Mouse (Mus musculus): ENCODE measurements at regions not wholly inside any gene's neighbourhood (a gene's known extent, or its start where the extent isn't known, plus 50 kb on each side); places are given as distances from the start of the nearest gene placed in this dataset.
"Not testable (repeated sequence)": the region's sequence is repeated elsewhere in the genome, so short reads cannot be mapped to it uniquely, and the experiment has no call there.

DNA sequence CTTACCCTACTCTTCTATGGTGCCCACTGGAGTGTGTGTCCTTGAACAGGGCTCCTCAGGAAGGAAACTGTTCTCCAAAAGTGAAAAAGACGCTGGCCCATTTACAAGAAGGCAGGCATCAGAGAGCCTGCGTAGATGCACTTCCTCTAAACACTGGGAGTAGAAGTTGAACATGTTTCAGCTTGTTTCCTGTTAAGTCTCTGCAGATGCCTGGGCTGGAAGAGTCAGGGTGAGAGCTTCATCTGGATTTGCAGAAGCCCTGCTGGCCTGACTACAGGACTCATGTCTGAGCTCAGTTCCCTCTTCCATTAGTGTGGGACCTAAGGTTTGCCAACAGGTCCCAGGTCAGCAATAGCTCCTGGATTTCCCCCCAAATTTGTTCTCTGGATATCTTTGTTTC lies 54.7 kb upstream of the Nlrp1b start:
- no peak for DNase-seq (ENCODE audit: low read depth, low spot score)

DNA sequence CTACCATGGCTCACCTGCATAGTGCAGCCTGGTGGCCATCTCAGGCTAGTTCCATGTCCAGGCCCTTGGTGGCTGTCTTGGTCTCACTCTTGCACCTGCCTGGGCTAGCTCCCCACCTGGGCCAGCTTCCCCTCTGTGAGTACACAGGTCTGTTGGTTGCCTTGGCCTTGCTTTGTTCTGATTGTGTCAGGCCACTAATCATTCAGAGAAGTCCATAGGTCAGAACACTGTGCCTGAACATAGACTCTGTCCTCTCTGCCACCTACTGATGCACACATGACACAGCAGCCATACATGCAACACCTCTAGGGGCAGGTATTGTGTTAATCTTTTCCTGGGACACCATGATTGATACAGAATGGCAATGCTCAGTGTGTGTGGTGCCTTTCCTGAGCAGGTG lies 57.7 kb upstream of the Nlrp1b start:
- DNase-seq (ENCODE audit: low read depth, low spot score): not testable (repeated sequence)

DNA sequence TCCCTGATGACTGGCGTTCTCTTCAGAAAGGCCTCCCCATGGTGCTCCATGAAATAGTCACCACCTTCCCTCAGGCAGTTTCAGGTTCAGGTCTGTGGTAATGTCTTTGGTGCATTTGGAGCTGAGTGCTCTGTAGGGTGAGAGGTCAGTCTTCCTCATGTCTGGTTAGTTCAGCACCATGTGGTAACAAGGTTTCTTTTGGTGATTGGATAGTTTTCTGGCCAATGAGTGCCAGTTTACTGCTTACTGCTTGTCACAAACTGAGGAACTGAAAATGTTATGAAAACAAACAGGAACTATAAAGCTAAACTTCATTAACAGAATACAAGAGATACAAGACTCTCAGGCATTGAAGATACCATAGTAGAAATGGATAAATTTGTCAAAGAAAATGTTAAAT lies 59.0 kb upstream of the Nlrp1b start:
- no peak for DNase-seq (ENCODE audit: low read depth, low spot score)

DNA sequence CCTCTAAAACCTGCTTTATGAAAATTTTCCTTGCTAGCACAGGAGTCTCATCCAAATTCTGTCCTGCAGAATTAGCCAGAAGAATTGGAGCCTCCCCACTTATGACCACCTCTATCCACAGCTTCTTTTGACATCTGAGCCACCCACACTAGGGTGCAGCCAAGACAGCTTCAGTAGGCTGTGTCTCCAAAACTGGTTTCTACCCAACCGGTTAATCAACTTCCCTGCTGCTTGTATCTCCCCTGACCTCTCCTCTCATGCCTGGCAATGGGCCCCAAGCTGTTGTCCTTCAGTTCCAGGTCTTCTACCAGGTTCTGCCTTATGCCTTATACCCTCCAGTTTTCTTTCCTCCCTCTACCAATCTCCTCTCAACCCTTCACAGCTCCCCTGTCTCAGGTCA lies 68.9 kb upstream of the Nlrp1b start:
- no peak for DNase-seq (ENCODE audit: low read depth, low spot score)

DNA sequence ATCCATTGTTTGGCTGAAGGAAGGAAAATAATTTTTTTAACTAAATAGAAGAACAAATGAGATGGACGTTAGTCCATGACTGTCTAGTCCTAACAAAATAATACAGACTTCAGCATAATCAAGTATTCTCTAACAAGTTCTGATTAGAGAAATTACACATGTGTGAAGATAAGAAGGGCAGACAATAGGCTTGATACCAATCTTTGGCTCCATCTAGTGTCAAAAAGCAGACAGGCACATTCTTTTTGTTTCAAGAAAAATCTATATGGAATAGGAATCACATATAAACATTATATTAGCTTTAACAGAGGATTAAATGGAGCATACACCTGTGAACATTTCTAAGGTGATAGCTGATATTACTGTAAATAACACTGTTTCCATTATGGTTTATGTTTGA lies 92.9 kb upstream of the Nlrp1b start:
- DNase-seq (ENCODE audit: low read depth, low spot score): peak; percentile 26

DNA sequence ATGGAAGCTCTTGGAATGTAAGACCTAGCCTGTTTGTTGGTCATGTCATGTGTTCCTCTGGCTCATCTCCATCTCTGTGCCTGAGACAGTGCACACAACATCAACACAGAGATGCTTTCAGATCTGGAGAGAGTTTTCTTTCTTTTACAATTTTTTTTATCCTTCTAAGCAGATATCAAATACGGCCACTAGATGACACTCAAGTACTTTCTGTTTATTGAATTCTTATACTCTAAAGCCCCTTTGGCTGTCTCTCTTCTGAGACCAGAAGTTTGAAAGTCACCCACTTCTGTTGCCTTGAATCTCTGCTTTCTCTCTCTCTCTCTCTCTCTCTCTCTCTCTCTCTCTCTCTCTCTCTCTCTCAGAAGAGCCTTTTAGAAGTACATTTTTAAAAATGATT lies 106.9 kb upstream of the Nlrp1b start:
- peak; percentile 2 for DNase-seq (ENCODE audit: low read depth, low spot score)

DNA sequence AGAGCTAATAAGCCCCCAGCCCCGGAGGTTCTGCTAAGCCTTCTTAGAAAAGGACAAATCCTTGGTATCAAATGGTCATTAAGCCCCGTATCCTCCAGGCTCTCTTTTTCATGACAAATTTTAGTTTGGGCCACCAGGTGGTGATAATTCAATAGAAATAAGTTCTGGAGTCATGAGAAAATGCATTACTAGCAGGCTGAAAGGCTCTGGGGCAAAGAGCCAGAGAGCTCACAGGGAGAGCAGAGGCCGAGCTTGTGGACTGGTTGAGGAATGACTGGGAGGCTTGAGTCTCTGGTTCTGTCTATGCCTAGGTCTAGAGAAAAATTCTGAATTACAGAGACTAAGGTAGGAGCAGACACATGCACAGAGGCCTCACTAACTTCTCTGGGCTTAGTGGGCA lies 115.5 kb upstream of the Nlrp1b start:
- DNase-seq (ENCODE audit: low read depth, low spot score): no peak

DNA sequence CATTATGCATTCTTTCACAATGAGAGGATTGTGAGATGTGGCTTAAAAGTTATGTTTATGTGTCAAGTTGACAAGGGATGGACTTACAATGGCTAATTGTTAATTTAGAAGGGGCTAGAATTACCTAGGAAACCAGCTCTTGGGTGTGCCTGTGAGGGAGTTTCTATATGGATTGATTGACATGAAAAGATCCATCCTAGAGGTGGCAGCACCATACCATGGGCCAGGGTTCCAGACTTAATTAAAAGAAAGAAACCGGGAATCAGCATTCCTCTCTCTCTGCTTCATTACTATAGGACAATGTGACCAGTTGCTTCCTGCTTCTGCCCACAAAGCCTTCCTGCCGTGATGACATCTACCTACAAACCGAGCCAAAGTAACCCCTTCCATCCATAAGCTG lies 126.6 kb upstream of the Nlrp1b start:
- DNase-seq (ENCODE audit: low read depth, low spot score): no peak

DNA sequence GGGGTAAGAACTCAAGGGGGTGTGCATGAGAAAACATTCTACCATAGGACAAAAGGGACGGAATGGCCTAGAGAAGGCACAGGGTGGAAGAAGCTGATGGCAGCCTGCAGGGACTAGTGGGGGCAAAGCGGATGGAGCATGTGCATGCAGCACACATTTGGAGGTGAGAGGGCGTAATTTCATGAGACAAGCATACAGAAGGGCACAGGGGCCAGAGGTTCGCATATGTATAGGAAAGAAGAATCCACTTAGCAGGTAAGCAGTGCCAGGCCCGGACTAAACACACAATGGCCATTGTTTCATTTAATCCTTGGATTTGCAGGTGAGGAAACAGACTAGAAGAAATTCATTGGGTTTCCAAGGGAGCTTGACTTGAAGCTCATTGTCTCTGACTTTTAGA lies 130.3 kb upstream of the Nlrp1b start:
- DNase-seq (ENCODE audit: low read depth, low spot score): no peak

DNA sequence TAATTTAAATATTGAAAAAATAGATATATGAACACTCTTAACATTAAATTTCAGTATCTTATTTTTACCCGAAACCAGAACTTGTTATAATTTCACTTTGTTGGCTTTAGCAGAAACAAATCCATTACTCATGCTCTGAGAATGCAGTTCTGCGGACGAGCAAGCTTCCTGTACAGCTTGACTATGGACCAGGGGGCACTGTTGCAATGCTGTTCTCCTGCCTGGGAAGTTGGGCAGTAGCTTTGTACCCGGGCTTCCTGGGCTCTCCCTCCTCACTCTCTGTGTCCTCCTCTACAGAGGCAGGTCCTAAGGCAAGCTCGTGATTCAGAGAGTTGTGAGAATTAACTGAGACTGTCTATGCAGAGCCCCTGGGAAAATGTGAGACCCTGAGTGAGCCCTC lies 141.3 kb upstream of the Nlrp1b start:
- DNase-seq (ENCODE audit: low read depth, low spot score): no peak

DNA sequence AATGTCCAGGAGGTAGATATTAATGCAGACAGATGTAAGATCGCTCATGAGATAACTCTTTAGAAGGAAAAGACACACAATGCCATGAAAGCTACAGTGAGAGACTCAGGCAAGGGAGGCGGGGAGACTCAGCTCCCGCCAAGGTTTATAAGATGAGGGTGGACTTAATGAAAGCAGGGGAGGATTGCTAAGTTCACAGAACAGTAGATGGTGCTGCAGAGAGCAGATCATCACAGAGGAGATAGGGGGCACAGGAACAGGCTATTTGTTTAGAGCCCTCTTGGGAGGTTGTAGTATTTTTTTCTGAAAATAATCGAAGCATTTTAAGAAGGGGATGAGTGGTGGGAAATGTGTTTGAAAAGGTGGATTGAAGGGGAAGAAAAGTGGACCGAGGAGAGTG lies 144.6 kb upstream of the Nlrp1b start:
- DNase-seq (ENCODE audit: low read depth, low spot score): no peak

DNA sequence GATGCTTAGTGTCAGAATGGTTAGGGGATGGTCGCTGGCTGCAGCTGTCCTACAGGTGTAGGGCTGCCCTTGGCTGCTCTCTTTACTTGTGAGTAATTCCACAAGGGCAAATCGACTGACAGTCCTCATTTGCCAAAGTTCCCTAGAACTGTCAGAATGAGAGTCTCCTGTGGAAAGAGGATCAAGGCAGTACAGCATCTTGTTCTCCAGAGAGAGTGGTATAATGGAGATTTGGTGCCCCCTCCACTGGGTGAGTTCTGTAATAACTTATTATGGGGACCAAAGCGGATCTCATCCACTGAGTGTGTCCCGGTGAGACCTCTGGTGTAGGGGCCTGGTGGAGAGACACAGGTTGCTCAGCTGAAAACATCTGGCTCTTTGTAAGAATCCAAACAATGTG lies 157.9 kb upstream of the Nlrp1b start:
- no peak for DNase-seq (ENCODE audit: low read depth, low spot score)

DNA sequence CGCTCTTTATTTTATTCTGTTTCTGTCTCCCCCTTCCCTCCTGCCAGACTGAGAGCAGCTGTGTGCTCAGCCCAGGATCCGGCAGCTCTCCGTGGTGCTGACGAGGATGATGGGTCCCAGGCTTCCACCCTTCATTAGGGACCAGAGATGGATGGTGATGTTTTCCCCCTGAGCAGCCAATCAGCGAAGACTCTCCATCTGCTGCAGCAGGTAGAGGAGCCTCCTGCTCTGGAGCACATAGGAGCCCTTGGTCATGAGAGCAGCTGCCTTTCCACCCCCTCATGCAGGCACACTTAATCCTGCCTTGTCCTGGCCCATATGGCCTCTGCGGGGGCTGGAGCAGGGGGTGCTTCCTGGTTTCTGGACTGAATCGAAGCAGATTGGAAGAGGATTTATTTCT lies 159.1 kb upstream of the Nlrp1b start:
- DNase-seq (ENCODE audit: low read depth, low spot score): no peak

DNA sequence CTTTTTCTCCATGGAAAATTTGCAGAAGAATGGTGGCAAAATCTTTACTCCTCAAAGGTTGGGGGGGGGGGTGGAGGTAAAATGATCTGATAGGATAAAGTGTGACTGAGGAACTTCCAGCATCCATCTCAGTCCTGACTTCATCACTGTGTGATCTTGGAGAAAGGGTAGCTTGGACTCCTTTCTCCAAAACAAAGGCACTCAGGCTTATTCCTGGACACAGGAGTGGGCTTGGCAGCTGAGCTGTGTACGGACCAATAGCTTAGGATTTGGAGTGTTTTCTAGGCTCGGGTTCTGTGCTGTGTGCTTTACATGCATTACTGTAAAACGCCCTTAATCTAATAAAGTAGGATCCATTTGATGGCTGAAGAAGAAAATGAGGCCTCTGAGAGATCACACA lies 159.6 kb upstream of the Nlrp1b start:
- no peak for DNase-seq (ENCODE audit: low read depth, low spot score)

DNA sequence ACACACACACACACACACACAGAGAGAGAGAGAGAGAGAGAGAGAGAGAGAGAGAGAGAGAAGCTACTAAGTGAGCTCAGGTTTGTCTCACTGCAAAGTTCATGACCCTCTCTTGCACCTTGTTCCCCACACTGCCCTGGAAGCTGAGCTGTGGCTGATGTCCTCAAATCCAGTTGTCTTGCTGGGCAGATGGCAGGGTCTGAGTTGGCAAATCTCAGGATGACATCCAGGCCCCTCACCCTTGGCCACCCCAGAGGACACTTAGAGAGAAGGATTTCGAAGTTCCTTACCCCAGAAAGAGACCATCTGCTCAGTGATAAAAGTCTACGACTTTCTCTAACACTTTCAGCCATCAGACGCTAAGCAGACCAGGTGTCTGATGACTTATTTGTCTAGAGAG lies 160.1 kb upstream of the Nlrp1b start:
- DNase-seq (ENCODE audit: low read depth, low spot score): no peak

DNA sequence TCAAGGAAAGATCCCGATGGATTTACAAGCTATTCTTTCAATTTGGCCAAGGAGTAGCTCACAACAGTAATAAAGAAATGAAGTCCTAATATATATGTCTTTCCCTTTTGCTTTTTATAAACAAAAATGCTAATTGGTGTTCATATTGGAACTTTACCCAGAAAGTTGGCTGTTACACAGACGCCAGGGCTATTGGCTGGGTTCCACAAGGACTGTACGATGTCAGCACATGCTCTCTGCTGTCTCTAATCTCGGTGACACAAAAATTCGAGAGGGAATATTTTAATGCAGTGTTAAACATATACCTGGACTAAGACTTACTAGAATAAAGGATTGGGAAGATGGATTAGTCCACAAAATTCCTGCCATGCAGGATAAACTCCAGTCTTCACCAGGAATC lies 162.9 kb upstream of the Nlrp1b start:
- DNase-seq (ENCODE audit: low read depth, low spot score): no peak

DNA sequence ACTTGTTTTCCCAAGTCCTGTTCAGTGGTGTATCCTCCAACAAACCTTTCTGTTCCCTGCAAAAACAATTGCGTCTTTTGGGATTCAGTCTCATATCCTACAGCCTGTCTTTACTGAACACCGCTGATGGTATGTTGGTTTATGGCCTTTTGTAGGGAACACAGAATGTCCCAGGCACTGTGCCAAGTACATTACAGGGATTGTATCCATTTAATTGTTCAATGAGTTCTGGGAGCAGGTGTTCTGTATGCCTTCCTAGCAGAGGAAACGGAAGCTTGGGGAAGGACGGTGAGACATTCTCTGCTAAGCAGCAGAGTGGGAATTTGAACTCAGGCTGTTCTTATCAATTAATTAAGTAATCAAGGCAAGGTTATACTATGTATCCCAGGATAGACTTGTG lies 164.5 kb upstream of the Nlrp1b start:
- DNase-seq (ENCODE audit: low read depth, low spot score): no peak

DNA sequence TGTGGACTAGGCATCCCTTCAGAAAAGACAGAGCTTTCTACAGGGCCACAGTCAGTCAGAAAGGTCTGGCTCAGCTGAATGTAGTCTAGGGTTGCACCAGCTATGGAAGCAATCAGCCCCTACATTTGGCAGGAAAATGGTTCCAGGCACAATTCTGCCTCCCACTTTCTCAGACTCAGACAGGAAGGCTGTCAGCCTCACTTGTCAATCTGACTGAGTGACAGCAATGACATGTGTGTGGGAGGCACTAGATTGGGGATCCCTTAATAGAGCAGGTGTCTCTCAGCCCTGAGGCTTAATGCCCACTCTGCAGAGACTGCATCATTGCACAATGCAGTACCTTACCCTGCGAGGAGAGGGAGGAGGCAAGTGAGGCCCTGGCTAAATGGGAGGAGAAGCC lies 165.1 kb upstream of the Nlrp1b start:
- DNase-seq (ENCODE audit: low read depth, low spot score): no peak

DNA sequence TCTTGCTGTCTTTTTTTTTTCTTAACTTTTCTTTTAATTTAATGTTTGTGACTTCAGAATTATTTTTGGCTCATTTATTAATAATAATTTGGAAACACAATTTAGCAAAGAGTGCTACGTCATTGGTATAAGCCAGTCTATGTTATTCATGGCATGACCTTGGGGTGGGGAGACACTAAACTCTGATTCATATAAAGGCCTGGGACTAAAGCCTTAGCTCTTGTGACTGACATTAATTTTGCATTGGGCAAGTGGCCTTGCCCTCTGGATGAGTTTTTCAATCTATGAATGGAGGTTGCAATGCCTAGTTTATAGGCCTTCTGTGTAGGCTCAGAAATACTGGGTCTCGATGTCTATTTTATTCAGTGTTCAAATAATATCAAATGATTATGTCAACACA lies 169.8 kb upstream of the Nlrp1b start:
- DNase-seq (ENCODE audit: low read depth, low spot score): no peak

DNA sequence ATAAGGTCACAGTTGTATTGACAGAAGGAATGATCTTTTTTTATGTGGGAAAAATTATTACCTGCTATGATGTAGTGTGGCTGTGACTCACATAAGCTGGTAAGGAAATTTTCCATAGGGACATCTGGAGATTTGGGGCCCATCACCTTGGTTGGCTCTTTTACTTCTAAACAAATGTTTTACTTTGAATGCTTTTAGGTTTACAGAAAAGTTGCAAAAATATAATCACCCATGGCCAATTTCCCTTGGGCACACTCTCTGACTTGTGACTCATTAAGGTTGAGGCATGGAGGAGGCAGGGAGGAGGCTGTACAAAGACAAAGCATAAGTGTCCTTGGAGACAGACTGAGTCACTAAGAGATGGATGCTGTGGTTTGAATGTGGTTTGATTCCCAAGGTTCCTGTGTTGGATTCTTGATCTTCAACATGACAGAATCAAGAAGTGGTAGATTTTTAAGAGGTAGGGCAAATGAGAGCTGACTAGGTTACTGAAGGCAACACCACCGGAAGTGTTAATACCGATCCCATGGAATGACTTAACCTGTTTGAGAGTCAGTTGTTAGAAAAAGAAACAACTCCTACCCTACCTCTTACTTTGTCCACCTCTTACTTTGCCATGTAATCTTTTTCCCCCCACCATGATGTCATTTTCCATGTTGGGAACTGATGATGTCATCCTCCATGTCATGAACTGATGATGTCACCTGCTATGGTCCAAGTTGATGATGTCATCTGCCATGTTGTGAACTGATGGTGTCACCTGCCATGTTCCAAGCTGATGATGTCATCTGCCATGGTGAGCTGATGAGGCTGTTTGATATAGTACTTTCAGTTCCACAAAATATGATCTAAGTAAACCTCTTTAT lies 171.1 kb upstream of the Nlrp1b start:
- DNase-seq (ENCODE audit: low read depth, low spot score): no peak

DNA sequence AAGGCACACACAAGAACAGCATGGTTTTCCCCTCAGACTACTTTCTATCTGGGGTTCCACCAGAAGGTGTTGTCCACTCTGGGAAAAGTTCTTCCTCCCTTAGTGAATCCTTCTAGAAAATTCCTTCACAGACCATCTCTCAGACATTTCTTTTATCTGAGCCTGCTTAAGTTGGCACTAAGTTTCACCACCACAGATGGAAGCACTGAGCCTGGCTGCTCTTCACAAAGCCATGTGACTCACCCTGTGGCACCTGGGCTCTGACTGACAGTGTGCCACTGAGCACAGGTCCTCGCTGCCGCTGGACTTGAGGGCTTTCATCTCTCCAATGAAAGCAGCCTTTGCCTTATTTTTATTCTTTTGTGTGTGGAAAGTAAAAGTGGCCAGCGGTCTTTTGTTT lies 173.8 kb upstream of the Nlrp1b start:
- no peak for DNase-seq (ENCODE audit: low read depth, low spot score)

DNA sequence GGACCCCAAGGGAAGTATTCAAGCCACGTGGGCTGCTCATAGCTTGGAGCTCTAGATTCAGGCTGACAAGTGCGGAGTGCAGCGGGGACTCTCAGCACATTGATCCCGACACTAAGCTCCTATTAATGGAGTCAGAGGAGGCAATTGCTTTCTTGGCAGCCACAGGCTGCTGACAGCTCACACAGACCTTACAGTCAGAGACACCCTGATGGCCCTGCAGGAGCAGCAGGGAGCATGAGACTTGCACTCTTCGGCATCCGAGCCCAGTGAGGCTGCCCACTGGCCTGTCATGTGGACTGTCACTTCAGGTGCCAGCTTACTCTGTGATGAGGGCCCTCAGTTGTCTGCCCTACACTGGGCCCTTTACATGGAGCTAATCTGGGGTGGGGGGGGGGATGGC lies 176.5 kb upstream of the Nlrp1b start:
- DNase-seq (ENCODE audit: low read depth, low spot score): no peak

DNA sequence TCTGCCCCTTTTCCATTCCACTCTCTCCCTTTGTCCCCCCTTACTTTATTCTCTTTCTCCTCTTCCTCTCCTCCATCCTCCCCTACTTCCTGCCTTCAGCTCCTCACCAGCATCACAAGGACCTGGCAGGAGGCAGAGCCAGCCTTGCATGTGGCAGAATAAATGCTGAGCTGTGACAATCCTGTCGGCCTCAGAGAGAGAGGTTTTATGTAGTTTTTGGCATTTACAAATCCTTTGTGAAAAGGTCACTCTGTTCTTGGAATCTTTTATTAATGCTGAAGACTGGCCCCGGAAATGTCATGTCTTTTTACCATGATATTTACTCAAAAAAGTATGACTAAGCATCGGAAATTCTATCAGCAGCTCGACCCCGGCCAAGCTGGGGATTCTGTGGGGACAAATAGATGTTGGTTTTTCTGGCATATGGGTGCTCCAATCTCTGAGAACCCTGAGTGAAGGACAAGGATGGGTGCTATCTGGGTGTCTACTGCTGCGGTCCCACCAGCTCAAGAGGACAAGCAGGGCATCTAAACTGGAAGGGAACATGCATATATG lies 178.8 kb upstream of the Nlrp1b start:
- DNase-seq (ENCODE audit: low read depth, low spot score): no peak

DNA sequence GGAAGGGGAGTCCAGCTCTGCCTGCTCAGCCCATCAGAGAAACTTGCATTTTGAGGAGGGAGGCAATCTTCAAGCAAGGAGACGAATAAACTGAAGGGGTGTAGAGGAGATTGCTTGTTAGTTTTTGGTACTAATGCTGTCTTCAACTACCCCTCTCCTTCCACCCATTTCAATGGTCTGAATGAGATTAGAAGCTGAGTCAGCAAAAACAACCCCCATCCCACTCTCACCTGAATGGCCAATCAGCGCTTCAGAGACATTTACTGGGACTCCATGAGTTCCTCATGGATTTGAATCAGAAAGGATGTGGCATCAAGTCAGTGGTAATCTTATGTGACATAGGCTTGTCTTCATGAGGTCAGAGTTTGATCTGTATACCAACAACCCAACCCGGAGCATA lies 180.0 kb upstream of the Nlrp1b start:
- no peak for DNase-seq (ENCODE audit: low read depth, low spot score)
